Comparison of ENCODE assay signal across 9 mouse cellular contexts in the genomic region with DNA sequence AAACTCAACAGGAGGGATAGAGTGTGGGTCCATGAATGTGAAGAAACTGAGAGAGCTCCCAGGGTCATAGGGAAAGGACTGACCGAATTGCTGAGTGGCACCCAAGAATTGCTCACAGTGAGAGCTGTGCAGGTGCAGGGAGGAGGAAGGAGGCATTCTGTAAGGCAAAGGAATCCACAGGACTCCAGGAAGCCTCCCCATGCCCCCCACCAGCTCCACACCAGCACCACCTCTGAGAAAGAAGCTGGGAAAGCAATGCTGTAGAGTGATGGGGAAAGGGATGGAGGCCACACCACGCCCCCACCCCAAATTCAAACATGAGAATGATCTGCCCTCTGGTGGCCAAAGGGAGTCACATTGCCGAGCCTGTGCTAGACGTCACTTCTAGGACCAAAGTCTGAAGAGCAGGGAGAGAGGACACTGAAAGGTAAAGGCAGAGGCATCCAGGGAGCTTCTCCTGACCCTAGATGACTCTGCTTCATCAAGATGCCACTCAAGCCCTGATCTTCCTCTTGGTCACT. TPM values are rescaled to one million over a fixed set of nuclear protein-coding genes. Genes with fewer than 3 reads are reported as not detected.
A peak's percentile ranks its signal among the peaks of the same experiment; 100 is the strongest.
DNase-seq lines count a peak whose midpoint lies in the region; ATAC-seq and TF ChIP-seq lines count a peak whose summit lies in the region.
"Had no signal": no experiment of that assay in that cellular context is flagged by ENCODE, and none has a peak within 500 bp of the region (broad histone marks: within the 10 kb centered on the region; RNA-seq: fewer than 3 reads in every experiment).

No protein-coding gene starts in this region.

- H3K27me3 ChIP-seq in heart, adult 2 months (ENCODE audit: control insufficient read depth, insufficient read depth, low read length): no peaks in the 10 kb centered on the region
- H3K27me3 ChIP-seq in CH12.LX (replicated peaks): no peaks in the 10 kb centered on the region
- H3K27me3 ChIP-seq: midbrain, embryonic 12.5 days had no signal

- peak; percentile 21 to 37 for DNase-seq in heart, adult 2 months
- DNase-seq in heart, adult 8-10 months (ENCODE audit: low spot score): no peak
- no peak for DNase-seq in CH12.LX (ENCODE audit: extremely low read depth)
- peak; percentile 63 for DNase-seq in brain, adult 2 months (ENCODE audit: low read depth, low spot score)
- DNase-seq in heart, postnatal 36 days: peak; percentile 35 to 36
- peak; percentile 72 for DNase-seq in left cerebral cortex, postnatal 4 days
- DNase-seq in retina, postnatal 1 day: peak; percentile 84

- no peak overlapping the region for H3K4me2 ChIP-seq in CH12.LX (ENCODE audit: insufficient read depth, low read depth, poor library complexity, severe bottlenecking)
- H3K4me2 ChIP-seq: midbrain, embryonic 12.5 days had no signal

- no peaks in the 10 kb centered on the region for H3K9me3 ChIP-seq in CH12.LX (replicated peaks; ENCODE audit: low read length)
- H3K9me3 ChIP-seq: midbrain, embryonic 12.5 days had no signal

- H3K9ac ChIP-seq in heart, adult 2 months (ENCODE audit: low read depth, low read length): no peak overlapping the region
- H3K9ac ChIP-seq in CH12.LX (ENCODE audit: insufficient read depth, low read depth): no peak overlapping the region
- H3K9ac ChIP-seq: midbrain, embryonic 12.5 days had no signal

- dilution Hi-C loops in CH12.LX (cut with MboI; ENCODE audit: extremely low pct_ligation_motif_present, extremely low pct_unique_long_range_greater_than_20kb, low sequenced_read_pairs): no loop called here

- no peaks in the 10 kb centered on the region; the same call in 1 of the 2 replicates for H3K79me2 ChIP-seq in heart, adult 2 months (replicated peaks; ENCODE audit: control insufficient read depth, insufficient read depth, low read length)
- H3K79me2 ChIP-seq in CH12.LX (replicated peaks; ENCODE audit: control insufficient read depth, extremely low read depth, insufficient read depth, poor library complexity, severe bottlenecking): peaks cover 8% of the 10 kb centered on the region

- TF ChIP-seq RAD21 in CH12.LX (IDR thresholded peaks at IDR 0.05; ENCODE audit: low read depth, low read length): peak; percentile 78

- H3K4me3 ChIP-seq in heart, adult 2 months: no peak overlapping the region
- no peak overlapping the region for H3K4me3 ChIP-seq in CH12.LX (replicated peaks in 1 of 3; ENCODE audit: low read depth in 2 of 3, low read length in 2 of 3, poor library complexity in 1 of 3)
- H3K4me3 ChIP-seq: midbrain, embryonic 12.5 days had no signal

- 23% methylated on average over 4 of the region's 4 CpGs for WGBS in heart, adult 2 months

- H3K36me3 ChIP-seq in heart, adult 2 months (ENCODE audit: control insufficient read depth, insufficient read depth, low read length): no peaks in the 10 kb centered on the region
- H3K36me3 ChIP-seq in CH12.LX (replicated peaks in 1 of 2; ENCODE audit: control insufficient read depth in 1 of 2, insufficient read depth in 1 of 2, low read length in 1 of 2): no peaks in the 10 kb centered on the region
- H3K36me3 ChIP-seq: midbrain, embryonic 12.5 days had no signal

- intact Hi-C loops in heart, adult 2 months (cut with DNase I): loop anchor here (1.0 to 10.0 kb wide), 3 partner anchors 81 to 280 kb away; no protein-coding TSS in a partner anchor
- intact Hi-C loops in heart, postnatal 36 days (cut with DNase I): loop anchor here (1.0 to 5.0 kb wide), 3 partner anchors 81 to 278 kb away; no protein-coding TSS in a partner anchor
- intact Hi-C loops in left cerebral cortex, postnatal 4 days (cut with DNase I): loop anchor here (1.0 to 10.0 kb wide), 2 partner anchors 110 to 280 kb away; no protein-coding TSS in a partner anchor

- TF ChIP-seq CTCF in heart, adult 2 months (IDR thresholded peaks at IDR 0.05): peak; percentile 78
- TF ChIP-seq CTCF in CH12.LX (conservative IDR thresholded peaks at IDR 0.05 in 1 of 2, IDR thresholded peaks at IDR 0.05 in 1 of 2; ENCODE audit: low read depth in 2 of 2, low read length in 2 of 2): peak; percentile 47 to 90; a peak in 3 of 4 replicates

- no peak for TF ChIP-seq POLR2A in heart, adult 2 months (IDR thresholded peaks at IDR 0.05; ENCODE audit: insufficient read depth, low read depth, low read length)
- TF ChIP-seq POLR2A in CH12.LX (IDR thresholded peaks at IDR 0.05; ENCODE audit: low read depth, low read length): no peak

- peaks cover 3% of the 10 kb centered on the region for H3K4me1 ChIP-seq in heart, adult 2 months (ENCODE audit: control insufficient read depth, insufficient read depth, low read length)
- H3K4me1 ChIP-seq in CH12.LX (ENCODE audit: control insufficient read depth in 1 of 2, insufficient read depth in 2 of 2): peaks cover 0 to 14% of the 10 kb centered on the region in 2 experiments; a peak in 2 of 4 replicates

- no peak for ATAC-seq in megakaryocyte-erythroid progenitor cell, adult 5-6 weeks (replicated peaks; ENCODE audit: low FRiP score, low TSS enrichment, poor library complexity, severe bottlenecking)

- TF ChIP-seq EP300 in heart, adult 2 months (IDR thresholded peaks at IDR 0.05; ENCODE audit: insufficient read depth, low read depth, low read length): 0 out of 2 replicates have a peak, but pooled peaks have one; percentile 18
- no peak for TF ChIP-seq EP300 in CH12.LX (IDR thresholded peaks at IDR 0.05; ENCODE audit: low read length)

- no peak overlapping the region for H3K27ac ChIP-seq in heart, adult 2 months
- no peak overlapping the region for H3K27ac ChIP-seq in CH12.LX (ENCODE audit: insufficient read depth, low read depth)
- H3K27ac ChIP-seq: midbrain, embryonic 12.5 days had no signal

- in situ Hi-C loops in CH12.LX (cut with MboI; ENCODE audit: low pct_ligation_motif_present, low pct_unique_long_range_greater_than_20kb, low sequenced_read_pairs): loop anchor here (5.0 kb wide), 2 partner anchors 78 to 113 kb away; a partner anchor contains a TSS

TF ChIP-seq in CH12.LX, 34 proteins besides CTCF, POLR2A, EP300 and RAD21:
- TF ChIP-seq NELFE (IDR thresholded peaks at IDR 0.05; ENCODE audit: low read depth, low read length) (peak; percentile 36; the same call in 1 of the 2 replicates), JUN (IDR thresholded peaks at IDR 0.05; ENCODE audit: insufficient read depth, low read depth, low read length) (no peak), MEF2A (IDR thresholded peaks at IDR 0.05; ENCODE audit: borderline replicate concordance, low read depth, low read length) (peak; percentile 40; the same call in 1 of the 2 replicates), PAX5 (IDR thresholded peaks at IDR 0.05; ENCODE audit: low read length) (no peak), MAZ (IDR thresholded peaks at IDR 0.05; ENCODE audit: low read depth, low read length) (peak; percentile 82), IRF4 (IDR thresholded peaks at IDR 0.05; ENCODE audit: low read depth, low read length) (peak; percentile 21; the same call in 1 of the 2 replicates), USF2 (conservative IDR thresholded peaks at IDR 0.05; ENCODE audit: low read depth, low read length) (no peak), USF1 (IDR thresholded peaks at IDR 0.05; ENCODE audit: low read depth, low read length) (no peak), TCF12 (IDR thresholded peaks at IDR 0.05; ENCODE audit: low read depth, low read length) (0 out of 2 replicates have a peak, but pooled peaks have one; percentile 28), ZC3H11A (IDR thresholded peaks at IDR 0.05; ENCODE audit: low read depth, low read length) (peak; percentile 44; the same call in 1 of the 2 replicates), SMC3 (IDR thresholded peaks at IDR 0.05; ENCODE audit: low read depth, low read length) (peak; percentile 92), MYC (IDR thresholded peaks at IDR 0.05; ENCODE audit: low read depth, low read length) (0 out of 2 replicates have a peak, but pooled peaks have one; percentile 55), SIN3A (IDR thresholded peaks at IDR 0.05; ENCODE audit: low read length) (no peak)

RNA-seq across cellular contexts. Expression of a gene that starts 3.6 kb away (rescaled TPM):
- 10 to 100 TPM; 46.2 to 53.8 TPM for total RNA-seq in heart, adult 2 months (2021)
- 53.1 and 56.7 TPM in 2 replicates for polyA plus RNA-seq in heart, adult 2 months (2012; rRNA removed)
- 10 to 100 TPM; 44.5 to 54.2 (median 47.1) TPM for total RNA-seq in heart, adult 8-10 months (2022)
- total RNA-seq in CH12.LX (2012; rRNA removed) (19.0 and 20.6 TPM in 2 replicates), CH12.LX (2014; rRNA removed) (6.3 and 8.1 TPM in 2 replicates)
- 33.4 and 34.4 TPM in 2 replicates for polyA plus RNA-seq in CH12.LX (2012; ENCODE audit: insufficient read length, low read depth)
- total RNA-seq in heart, postnatal 36 days (2021): 10 to 100 TPM; 42.8 to 51.2 TPM
- total RNA-seq in left cerebral cortex, postnatal 4 days (2021): 100 to 1,000 TPM in 1 of 2 experiments, 10 to 100 TPM in 1; 91.2 to 108 TPM
- 57.1 and 106 TPM in 2 replicates for total RNA-seq in megakaryocyte-erythroid progenitor cell, adult 5-6 weeks (2014; fragmentation: Nextera tagmentation)
- 14.6 and 28.7 TPM in 2 replicates for total RNA-seq in megakaryocyte-erythroid progenitor cell, adult 5-6 weeks (2017)

RNA-seq across cellular contexts. Expression of a gene that starts 37.5 kb away (rescaled TPM):
- 10 to 100 TPM; 11.6 to 14.0 TPM for total RNA-seq in heart, adult 2 months (2021)
- 12.4 and 13.4 TPM in 2 replicates for polyA plus RNA-seq in heart, adult 2 months (2012; rRNA removed)
- 10 to 100 TPM; 13.3 to 15.1 (median 13.8) TPM for total RNA-seq in heart, adult 8-10 months (2022)
- total RNA-seq in CH12.LX (2012; rRNA removed) (9.0 and 10.1 TPM in 2 replicates), CH12.LX (2014; rRNA removed) (7.9 and 10.6 TPM in 2 replicates)
- 15.7 and 21.7 TPM in 2 replicates for polyA plus RNA-seq in CH12.LX (2012; ENCODE audit: insufficient read length, low read depth)
- 10 to 100 TPM; 13.1 to 13.4 TPM for total RNA-seq in heart, postnatal 36 days (2021)
- total RNA-seq in left cerebral cortex, postnatal 4 days (2021): 10 to 100 TPM; 38.9 to 43.9 TPM
- total RNA-seq in megakaryocyte-erythroid progenitor cell, adult 5-6 weeks (2014; fragmentation: Nextera tagmentation): 15.7 and 23.7 TPM in 2 replicates
- total RNA-seq in megakaryocyte-erythroid progenitor cell, adult 5-6 weeks (2017): 6.2 and 15.9 TPM in 2 replicates

Comparison
In these comparisons a context has a peak if more than half of its experiments do, and no peak if none do; other contexts are left out.
1. DNase-seq: peak in heart, adult 2 months (2 of 2), brain, adult 2 months (single experiment), heart, postnatal 36 days (2 of 2), left cerebral cortex, postnatal 4 days (single experiment) and retina, postnatal 1 day (single experiment); none in heart, adult 8-10 months (single experiment) and CH12.LX (single experiment).